Mouse (Mus musculus) brain, embryonic 14.5 days (tissue): ENCODE results near the gene Pogk. TPM values are rescaled to one million over a fixed set of nuclear protein-coding genes. Genes with fewer than 3 reads are reported as not detected.

Experiments
- DNase-seq: peaks from one replicate; pipeline ENCODE4 v3.0.0-alpha.2; 2011; ENCODE audit warnings: low read depth
- CTCF ChIP-seq: fragments of 200-500 bp; IDR thresholded peaks from 2 replicates; pipeline ENCODE4 v1.5.1; 2012; ENCODE audit warnings: inconsistent platforms, mild to moderate bottlenecking, moderate library complexity, borderline replicate concordance; ENCODE audit not compliant: insufficient read depth, insufficient read length; ENCODE audit errors: extremely low read depth
- POLR2A ChIP-seq: fragments of 200-500 bp; IDR thresholded peaks from 2 replicates; pipeline ENCODE4 v1.6.1; 2012; ENCODE audit warnings: mild to moderate bottlenecking, inconsistent platforms, borderline replicate concordance; ENCODE audit not compliant: poor library complexity, insufficient read depth, insufficient read length, severe bottlenecking; ENCODE audit errors: extremely low read depth
- polyA plus RNA-seq: library from polyadenylated mRNA; depleted of rRNA; stranded (reverse); fragments of >200 nt; gene quantifications from 2 replicates; pipeline ENCODE4 v1.2.3, GENCODE M21; 2012

The Pogk gene
- polyA plus RNA-seq, 1 experiment, result 61.5 TPM

- no peak for DNase-seq
- TF ChIP-seq CTCF (no peak), POLR2A (no peak)
Observed at GRCm38 (mm10) chr1:166395661-166396060, 14.0 kb downstream of the Pogk start.

GRCm38 (mm10) chr1:166394770-166395169 lies 14.9 kb downstream of the Pogk start:
- DNase-seq, result no peak
- no peak for TF ChIP-seq POLR2A
- TF ChIP-seq CTCF, result no peak

DNA sequence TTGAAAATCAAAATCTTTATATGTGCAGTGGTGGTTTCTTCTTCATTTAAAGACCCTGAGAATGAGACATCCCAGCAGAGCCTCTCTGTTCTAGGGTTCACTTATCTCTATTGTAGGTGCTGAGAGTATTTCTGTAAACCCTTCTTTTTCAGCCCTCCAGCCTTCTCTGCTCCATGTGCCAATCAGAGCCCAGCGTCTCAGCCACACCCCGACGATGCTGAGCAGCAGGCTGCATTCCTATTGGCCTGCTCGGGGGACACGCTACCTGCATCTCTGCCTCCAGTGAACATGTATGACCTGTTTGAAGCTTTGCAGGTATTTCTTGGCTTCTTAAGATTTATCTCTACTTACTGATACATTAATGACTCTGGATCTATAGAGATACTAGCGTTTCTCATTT lies 18.0 kb downstream of the Pogk start:
- TF ChIP-seq POLR2A (no peak), CTCF (no peak)
- DNase-seq, result no peak

GRCm38 (mm10) chr1:166389406-166390125 lies 20.1 kb downstream of the Pogk start:
- no peak for DNase-seq

GRCm38 (mm10) chr1:166388511-166388910 lies 21.2 kb downstream of the Pogk start:
- TF ChIP-seq CTCF, result no peak
- TF ChIP-seq POLR2A, result no peak
- no peak for DNase-seq

More at GRCm38 (mm10) chr1:166389406-166390125, 20.1 kb downstream of the Pogk start:
- TF ChIP-seq POLR2A, result no peak
- no peak for TF ChIP-seq CTCF

GRCm38 (mm10) chr1:166385431-166385830 lies 24.2 kb downstream of the Pogk start:
- TF ChIP-seq CTCF (no peak), POLR2A (no peak)
- peak; percentile 35 for DNase-seq

- DNase-seq, result no peak
- TF ChIP-seq POLR2A (no peak), CTCF (no peak)
Observed at GRCm38 (mm10) chr1:166384614-166385013, 25.0 kb downstream of the Pogk start.

- TF ChIP-seq POLR2A (no peak), CTCF (no peak)
- DNase-seq, result no peak
Observed at GRCm38 (mm10) chr1:166382626-166383025, 27.0 kb downstream of the Pogk start.

- no peak for TF ChIP-seq POLR2A
- no peak for TF ChIP-seq CTCF
- DNase-seq, result no peak
Observed at GRCm38 (mm10) chr1:166381821-166382220, 27.8 kb downstream of the Pogk start.

DNA sequence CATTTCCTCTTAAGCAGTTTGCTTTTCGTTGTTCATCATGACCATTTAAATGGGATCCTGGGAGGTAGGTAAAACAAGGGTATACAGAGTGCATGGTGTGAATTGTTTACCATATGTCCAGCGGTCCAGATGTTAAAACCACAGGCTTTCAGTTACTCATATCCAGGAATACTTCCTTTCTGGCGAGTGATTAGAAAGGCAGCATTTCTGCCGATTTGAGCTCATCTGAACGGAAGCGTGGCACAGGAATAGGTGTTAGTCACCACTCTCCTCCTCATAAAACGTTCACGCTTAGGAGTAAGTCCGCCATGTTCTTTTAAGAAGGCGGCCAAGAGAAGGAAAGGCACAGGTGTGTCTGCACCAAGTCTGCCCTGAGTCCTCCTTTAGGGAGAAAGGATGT lies 28.3 kb downstream of the Pogk start:
- no peak for DNase-seq
- TF ChIP-seq CTCF (no peak), POLR2A (no peak)

DNA sequence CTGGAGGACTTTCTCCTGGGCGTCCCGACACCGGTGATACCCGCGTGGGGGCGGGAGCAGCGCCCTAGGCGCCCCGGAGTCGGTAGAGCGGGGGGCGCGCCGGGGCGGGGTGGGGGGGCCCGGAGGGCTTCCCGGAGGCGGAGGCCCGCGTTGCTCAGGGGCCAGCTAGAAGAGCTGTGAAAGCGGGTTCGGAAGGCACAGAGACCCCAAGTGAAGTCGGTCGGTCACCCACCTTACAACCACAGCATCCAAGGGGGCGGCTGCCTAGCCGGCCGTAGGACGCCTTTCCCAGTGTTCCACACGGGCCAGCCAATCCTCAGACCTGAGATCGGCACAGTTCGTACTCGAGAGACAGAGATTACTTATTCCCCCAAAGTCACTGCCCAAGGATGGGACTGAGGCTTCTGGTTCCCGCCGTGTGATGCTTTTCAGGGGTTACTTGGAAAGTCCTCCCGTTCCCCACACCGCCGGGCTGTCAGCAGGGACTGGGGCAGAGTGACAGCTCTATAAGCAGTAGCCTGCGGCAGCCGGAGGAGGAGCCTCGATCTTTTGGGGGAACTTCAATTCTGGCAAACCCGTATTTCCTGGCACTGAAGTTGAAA lies 29.9 kb downstream of the Pogk start:
- DNase-seq, result peak; percentile 88
- TF ChIP-seq CTCF, result no peak
- TF ChIP-seq POLR2A, result no peak

DNA sequence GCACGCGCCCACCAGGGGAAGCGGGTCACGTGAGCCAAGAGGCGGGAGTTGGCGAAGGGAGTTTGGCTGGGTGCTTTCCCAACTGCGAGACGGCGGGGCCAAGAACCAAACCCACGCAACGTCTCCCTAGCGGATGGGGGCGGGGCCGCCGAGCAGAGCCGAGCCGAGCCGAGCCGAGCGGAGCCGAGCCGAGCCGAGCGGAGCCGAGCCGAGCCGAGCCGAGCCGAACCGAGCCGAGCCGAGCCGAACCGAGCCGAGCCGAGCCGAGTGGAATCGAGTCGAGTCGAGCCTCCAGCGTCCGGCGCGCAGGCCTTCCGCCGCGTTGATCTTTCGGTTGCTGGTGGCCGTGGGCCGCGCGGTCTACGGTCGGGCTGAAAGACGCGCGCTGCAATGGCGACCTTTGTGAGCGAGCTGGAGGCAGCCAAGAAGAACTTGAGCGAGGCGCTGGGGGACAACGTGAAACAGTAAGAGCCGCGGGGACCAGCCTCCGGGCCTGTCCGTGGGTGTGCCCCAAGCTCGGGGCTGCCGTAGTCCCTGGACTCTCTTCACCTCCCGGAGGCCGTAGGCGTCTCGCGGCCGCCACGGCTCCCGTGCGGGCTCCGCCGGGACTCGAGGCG lies 30.5 kb downstream of the Pogk start, which contains the start of gene Tada1:
Gene Tada1 (plus strand): TSS at position 85 of the 617 bp plus-strand sequence.
- peak; percentile 97 for DNase-seq
- peak; percentile 62 for TF ChIP-seq POLR2A
- no peak for TF ChIP-seq CTCF

GRCm38 (mm10) chr1:166378431-166379012 lies 31.1 kb downstream of the Pogk start:
- DNase-seq, result no peak

DNA sequence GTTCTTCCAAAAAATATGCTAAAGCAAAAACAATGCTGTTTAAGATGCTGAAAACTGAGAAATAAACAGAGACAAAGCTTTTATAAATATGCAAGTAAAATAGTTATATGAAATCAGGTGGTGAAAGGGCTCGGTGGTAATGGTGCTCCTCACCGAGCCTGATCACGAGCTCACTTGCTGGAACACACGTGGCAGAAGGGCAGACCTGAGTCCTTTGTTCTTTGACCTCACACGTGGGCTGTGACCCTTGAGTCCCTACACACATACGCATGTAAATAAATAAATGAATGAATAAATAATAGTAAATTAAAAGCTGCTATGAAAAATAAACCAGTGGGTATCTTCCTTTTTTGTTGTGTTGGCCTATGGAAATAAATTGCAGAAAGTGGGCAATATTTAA lies 32.5 kb downstream of the Pogk start:
- TF ChIP-seq CTCF (no peak), POLR2A (no peak)
- DNase-seq, result no peak

More at GRCm38 (mm10) chr1:166378431-166379012, 31.1 kb downstream of the Pogk start:
- TF ChIP-seq POLR2A (no peak), CTCF (no peak)

DNA sequence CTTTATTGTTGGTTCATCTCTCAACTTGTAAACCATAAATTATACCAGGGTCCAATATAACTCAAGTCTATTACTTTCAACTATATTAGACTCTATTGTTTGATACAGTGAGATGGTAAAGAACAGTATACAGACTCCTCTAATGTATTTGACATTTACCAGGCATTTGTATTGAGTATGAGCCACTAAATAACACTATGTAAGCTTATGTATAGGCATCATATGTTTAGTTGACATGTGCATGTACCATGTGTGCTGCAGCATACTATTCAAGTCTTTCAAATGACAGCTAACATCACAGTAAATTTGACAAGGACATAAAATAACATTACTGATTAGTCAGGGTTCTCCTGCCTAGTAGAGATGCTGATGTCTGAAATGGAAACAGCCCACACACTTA lies 46.5 kb downstream of the Pogk start:
- TF ChIP-seq CTCF (no peak), POLR2A (no peak)
- no peak for DNase-seq
